Mouse (Mus musculus): Measurements from ENCODE around the gene Polr3b.

The Polr3b gene

DNA sequence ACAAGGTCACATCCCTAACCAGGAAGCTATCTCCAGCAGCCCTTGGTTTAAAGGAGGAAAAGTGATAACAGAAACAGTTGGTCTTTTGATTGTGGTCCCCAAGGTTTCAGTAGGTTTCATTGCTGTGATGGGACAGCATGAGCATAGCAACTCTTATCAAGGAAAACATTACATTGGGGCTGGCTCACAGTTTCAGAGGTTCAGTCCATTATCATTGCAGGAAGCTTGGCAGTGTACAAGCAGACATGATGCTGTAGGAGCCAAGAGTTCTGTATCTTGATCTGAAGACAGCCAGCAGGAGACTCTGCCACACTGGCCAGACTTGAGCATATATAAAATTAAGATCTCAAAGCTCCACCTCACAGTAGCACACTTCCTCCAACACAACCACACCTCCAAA, 53.6 kb downstream of the Polr3b start:
- no peak for DNase-seq

GRCm38 (mm10) chr10:84676511-84676910, 54.4 kb downstream of the Polr3b start:
- DNase-seq, result no peak

DNA sequence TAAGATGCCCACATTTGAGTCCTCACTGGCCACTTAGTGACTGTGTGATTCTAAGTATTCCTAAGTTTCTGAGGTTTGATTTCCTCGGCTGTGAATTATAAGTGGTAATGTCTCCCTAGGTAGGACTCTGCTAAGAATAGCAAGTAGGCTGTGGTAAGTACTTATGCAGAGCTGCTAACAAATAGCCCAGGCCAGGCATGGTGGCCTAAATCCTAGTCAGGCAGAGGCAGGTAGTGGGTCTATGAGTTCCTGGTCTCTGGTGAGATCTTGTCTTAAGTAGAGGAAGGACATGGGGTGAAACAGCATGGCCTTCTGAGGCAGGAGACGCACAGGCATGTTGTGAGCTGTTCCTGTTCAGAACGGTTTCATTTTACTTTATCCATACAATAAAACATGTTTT, 55.8 kb downstream of the Polr3b start:
- DNase-seq, result no peak

DNA sequence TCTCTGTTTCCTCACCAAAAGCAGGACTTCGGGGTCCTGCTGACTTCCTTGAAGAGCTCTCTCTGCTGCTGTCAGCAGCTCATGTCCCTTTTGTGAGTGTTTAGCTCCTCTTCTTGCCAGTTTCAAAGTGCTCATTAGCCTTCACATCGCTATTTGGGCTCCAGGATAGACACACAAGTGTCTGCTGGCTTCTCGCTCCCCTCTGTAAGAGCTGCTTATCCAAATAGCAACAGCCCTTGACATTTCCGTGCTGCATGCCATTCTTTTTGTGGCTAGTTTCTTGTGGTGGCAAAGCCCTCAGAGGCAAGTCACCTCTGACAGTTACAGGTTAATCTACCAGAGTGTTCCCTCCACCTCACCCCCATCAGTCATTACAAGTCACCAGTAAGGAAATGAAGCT, 56.3 kb downstream of the Polr3b start:
- DNase-seq, result no peak

DNA sequence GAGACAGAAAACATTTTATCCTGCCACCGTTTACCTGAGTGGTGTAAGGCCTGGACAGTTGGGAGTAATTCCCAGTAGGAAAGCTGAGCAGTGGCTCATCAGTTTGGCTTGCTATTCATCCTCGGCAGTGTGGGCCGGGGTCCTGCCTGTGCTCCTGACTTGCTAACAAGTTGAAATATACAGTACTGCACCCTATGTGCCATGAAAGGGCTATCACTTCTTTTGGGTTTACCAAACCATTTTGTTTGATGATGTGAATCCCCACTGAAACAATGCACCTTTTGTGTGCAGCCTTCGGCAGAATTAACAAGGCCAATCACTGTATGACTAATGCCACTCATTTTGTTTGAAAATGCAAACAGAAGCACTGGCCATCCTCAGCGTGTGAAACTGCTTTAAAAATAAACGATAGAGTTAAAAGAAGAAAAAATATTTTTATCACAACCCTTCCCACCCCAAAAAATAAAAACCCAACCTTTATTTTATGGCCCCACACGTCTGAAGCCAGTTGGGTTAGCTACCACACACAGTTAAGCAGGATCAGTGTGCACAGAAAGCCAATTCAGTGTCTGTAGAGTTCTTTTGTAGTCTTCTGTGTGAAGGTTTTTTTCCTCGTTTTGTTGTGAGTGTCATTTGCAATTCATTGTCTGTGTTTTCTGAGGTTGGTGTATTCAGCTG, 63.5 kb downstream of the Polr3b start:
- no peak for DNase-seq

- DNase-seq, result no peak
These were observed 64.0 kb downstream of the Polr3b start for GRCm38 (mm10) chr10:84686122-84686497.

GRCm38 (mm10) chr10:84686705-84687104, 64.6 kb downstream of the Polr3b start:
- DNase-seq, result no peak

DNA sequence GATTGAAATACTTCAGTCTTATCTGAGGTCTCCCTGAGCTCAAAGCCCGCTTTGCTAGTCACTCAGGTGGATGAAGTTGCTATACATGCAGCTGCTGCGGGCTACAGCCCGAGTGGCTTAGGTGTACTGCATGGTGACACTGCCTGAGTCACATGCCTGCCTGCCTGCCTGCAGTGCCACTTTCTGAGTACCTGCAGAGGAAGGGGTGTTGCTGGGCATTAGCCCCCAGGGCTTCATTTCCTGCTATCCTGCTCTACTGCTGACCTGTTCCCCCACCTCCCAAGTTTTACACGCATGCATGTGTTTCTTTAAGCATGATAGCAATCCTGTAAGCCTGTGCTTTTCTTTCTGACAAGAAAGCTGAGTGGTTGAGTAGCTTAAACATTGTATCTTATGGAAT, 65.6 kb downstream of the Polr3b start:
- no peak for DNase-seq

DNA sequence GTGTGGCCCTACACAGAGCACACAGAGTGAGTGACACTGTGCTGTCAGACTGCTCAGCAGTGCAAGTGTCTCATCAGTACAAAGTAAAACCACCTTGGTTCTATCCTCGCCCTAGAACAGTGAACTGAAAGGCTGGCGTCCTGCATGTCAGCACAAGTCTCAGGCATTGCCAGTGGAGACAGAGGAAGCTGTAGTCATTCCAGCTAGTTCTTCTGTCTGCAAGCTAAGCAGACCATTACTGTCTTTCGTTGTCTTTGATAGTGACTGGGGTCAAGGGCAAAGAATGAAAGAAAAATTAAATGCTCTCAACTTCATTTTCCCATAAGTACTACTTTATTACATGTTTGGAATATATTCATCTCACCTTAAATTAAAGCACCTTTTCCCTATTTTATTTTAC, 67.8 kb downstream of the Polr3b start:
- no peak for DNase-seq

GRCm38 (mm10) chr10:84690818-84691217, 68.7 kb downstream of the Polr3b start:
- DNase-seq, result no peak

GRCm38 (mm10) chr10:84691692-84692091, 69.6 kb downstream of the Polr3b start:
- DNase-seq, result no peak

DNA sequence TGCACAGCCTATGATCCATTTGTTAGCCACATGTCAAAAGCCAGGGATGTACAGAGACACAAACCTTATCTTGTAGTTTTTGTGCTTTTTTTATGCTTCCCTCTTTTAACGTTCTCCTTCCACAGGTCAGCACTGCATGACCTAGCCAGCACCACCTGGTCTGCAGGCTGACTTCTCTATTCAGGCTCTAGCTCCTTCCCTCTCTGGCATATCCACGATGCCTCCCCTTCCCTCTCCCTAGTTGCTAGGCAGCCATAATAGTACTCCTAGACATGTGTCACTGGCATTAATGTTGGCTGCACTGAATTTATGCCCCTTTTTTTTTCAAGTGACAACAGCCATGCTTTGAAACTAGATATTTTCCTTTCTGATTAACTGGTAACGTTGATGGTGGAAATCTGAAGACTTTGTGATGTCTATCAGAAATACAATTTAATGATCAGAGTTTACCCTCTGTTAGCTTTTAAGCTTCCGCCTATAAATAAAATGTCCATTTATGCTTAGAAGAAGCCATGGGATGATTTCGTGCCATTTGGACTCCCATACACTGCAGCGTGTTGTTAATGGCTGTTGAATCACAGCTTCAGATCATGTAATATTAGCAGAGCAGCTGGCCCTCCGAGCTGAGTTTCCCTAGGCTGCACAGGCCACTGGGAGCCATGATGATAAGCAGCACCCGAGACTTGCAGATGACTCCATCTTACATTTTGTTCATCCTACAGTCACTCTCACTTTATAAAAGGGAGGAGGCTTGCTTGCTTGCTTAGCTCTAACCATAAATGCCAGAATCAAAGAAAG, 71.9 kb downstream of the Polr3b start:
- no peak for DNase-seq

DNA sequence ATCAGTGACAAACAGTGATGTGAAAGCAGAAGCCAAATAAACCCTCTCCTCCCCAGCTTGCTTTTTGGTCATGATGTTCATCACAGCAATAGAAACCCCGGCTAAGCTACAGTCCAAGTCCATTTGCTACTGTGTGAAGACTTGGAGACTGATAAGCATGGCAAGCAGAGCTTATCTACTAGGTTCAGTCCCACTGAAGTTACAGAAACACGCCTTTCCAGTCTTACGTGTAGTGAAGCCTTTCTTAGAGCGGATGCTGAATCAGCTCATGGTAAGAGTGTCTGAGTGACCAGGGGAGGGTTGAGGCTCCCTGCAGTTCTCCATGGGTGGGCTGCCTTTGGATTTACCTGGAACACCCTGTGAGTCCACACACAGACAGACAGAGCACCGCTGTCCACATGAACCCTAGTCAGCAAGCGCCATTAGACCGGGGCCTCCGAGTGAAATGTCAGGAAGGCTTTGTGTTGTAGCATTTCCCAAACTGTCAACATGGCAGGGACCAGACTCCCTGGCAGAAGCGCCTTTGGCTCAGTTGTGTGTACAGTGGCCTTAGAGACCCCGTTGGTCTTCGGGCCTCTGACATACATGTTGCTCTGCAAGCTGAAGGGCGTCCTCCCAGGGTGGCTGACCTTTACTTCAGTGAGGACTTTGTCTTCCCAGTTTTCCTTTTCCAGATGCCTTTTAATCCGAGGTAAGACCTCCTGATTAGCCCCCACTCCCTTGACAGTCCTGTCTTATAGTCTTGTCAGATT, 78.3 kb downstream of the Polr3b start:
- DNase-seq, result no peak

DNA sequence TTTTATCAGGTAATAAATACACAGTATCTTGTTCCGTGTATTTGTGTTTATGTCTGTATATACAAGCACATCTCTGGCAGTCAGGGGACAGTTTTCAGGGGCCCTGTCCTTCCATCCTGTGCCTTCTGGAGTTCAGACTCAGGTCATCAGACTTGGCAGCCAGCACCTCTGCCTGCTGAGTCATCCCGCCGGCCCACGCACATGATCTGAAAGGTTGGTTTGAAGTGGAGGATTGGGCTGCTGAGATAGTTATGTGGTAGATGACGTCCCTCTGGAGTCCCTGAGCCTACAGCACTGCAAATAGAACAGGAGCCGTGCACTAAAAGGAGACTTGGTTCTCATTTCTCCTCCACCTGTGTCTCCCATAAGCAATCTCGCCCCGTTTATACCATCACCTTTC, 79.0 kb downstream of the Polr3b start:
- peak; percentile 14 to 24 for DNase-seq

DNA sequence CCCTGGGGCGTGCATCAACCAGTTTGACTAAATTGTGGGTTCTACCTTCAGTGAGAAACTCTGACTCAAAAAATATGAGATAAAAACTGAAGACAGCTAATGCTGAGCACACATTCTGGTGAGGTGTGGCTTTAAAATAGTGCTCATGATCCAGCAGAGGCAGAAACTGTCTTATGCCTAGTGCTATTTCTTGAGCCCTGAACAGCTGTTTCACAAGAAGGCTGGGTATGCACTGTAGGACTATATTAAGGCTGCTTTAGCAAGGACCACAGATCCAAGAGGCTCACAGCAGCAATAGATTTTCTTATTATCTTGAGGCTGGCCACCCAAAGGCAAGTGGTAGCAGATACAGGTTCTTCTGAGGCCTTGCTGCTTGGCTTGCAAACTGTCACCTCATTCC, 80.0 kb downstream of the Polr3b start:
- no peak for DNase-seq

DNA sequence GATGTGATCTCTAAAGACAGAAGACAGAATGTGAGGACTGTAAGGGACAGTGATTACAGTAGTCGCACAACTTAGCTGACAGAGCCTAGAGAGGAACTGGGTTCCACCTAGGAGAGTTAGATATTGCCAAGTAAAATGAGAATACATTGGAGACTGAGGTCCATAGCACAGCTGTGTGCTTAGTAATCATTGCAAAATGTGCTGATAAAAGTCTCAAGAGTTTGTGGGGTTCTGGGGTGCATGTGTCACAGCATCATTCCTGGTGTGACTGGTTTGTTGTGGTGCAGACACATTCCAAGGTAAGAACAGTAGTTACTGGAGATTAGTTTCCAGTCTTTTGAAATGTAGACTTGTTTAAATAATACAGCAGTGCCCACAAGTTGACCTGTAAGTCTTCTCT, 82.5 kb downstream of the Polr3b start:
- DNase-seq, result no peak

DNA sequence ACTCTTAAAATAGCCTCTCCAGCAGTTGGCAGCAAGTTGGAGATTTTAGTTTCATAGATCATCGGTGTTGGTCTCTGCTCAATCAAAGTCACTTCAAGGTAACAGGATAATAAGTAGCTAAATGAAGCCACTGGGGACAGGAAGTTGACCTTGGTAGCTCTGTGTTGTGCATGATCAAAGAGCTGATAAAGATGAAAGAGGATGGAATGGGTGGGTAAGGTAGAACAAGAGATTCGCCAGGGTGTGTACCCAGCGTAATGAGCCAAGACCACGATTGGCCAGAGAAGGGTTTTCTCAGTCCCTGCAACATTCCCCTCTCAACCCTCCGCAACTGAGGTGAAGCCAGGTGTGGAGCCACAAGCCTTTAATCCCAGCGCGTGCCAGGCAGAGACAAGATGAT, 83.1 kb downstream of the Polr3b start:
- DNase-seq, result no peak

DNA sequence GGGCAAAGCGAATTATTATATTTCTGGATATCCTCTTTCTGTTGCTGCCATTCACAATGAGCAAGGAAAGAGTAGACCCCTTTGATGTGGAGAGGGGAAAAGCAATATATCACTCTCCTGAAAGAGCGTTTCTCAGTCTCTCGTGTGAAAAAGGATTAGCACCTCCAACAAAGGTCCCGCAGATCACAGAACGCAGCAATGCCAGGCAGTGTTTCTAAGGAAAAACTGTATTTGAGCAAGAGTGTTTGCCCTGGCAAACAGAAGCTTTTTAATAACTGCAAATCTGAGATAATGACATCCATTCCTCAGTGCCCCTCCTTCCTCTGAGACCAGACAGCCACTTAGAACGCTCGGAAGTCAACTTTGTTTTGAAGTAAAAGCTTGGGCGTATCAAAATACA, 84.5 kb downstream of the Polr3b start:
- no peak for DNase-seq

GRCm38 (mm10) chr10:84707226-84707625, 85.1 kb downstream of the Polr3b start:
- no peak for DNase-seq

- no peak for DNase-seq
These were observed 85.8 kb downstream of the Polr3b start for GRCm38 (mm10) chr10:84707752-84708530.

GRCm38 (mm10) chr10:84710192-84710591, 88.1 kb downstream of the Polr3b start:
- DNase-seq, result no peak

DNA sequence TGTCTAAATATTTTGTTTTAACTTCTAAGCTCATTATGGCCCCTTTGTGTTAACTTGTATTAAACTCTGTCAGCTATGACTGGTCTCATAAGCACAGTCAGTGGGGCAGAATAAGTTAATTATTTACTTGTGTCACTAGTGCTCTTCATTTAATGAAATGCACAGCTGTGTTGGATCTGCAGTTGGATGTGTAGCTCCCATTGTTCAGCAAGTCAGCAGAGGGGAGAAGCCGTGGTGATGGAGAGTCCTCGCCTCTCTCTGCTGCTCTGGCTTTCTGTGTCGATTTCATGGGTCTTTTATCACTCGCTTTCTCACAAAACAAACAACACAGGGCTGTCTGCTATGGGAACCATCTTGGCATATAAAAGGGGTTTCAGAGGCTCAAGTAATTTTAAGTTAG, 88.7 kb downstream of the Polr3b start:
- no peak for DNase-seq

DNA sequence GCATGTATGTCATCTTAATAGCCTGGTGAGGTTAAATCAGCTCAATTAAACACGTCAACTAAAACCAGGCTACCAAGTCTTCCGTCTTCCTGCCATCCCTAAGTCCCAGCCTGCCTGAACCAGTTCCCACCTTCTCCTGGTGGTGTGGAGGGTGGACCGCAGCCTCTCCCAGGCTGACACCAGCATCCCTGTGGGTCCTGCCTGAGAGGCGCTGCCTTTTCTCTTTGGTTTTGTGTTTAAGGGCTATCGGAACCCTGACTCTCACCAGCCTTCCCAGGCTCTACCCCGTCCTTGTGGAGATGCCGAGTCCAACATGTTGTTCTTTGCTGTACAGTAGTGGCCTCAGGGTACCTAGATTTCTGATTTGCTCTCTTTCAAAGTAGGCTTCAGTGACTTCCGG, 89.4 kb downstream of the Polr3b start:
- no peak for DNase-seq
